Mouse (Mus musculus) myocyte (in vitro differentiated cells): Measurements from ENCODE around the gene 4930503B20Rik. TPM values are rescaled to one million over a fixed set of nuclear protein-coding genes. Genes with fewer than 3 reads are reported as not detected.

Experiments used
- H3K27me3 ChIP-seq: one replicate; pipeline ENCODE4 v1.6.1; 2011; ENCODE audit not compliant: control insufficient read depth, insufficient read depth, insufficient read length
- H3K36me3 ChIP-seq: one replicate; pipeline ENCODE4 v1.6.1; 2011; ENCODE audit not compliant: control insufficient read depth, insufficient read depth
- H3K4me2 ChIP-seq: one replicate; pipeline ENCODE4 v1.6.1; 2011; ENCODE audit warnings: low read depth, control low read depth
- H3K4me3 ChIP-seq: one replicate; pipeline ENCODE4 v1.5.1; 2011; ENCODE audit warnings: mild to moderate bottlenecking, control low read depth, moderate library complexity
- H3K79me2 ChIP-seq: one replicate; pipeline ENCODE4 v1.6.1; 2011; ENCODE audit not compliant: control insufficient read depth, insufficient read depth
- H3ac ChIP-seq: one replicate; pipeline ENCODE4 v1.6.1; 2011; ENCODE audit not compliant: control insufficient read depth, insufficient read length
- CEBPB ChIP-seq: IDR thresholded peaks from 2 replicates; pipeline ENCODE4 v1.6.1; 2011; ENCODE audit warnings: mild to moderate bottlenecking, moderate library complexity; ENCODE audit not compliant: poor library complexity, insufficient read depth, severe bottlenecking
- E2F4 ChIP-seq: IDR thresholded peaks from one replicate; pipeline ENCODE4 v1.6.1; 2011; ENCODE audit warnings: mild to moderate bottlenecking, control low read depth, moderate library complexity; ENCODE audit not compliant: insufficient read depth
- MAX ChIP-seq: IDR thresholded peaks from one replicate; pipeline ENCODE4 v1.6.1; 2011; ENCODE audit warnings: low read depth, mild to moderate bottlenecking, control low read depth
- MYOD1 ChIP-seq, 3 experiments: IDR thresholded peaks; one replicate each; pipeline ENCODE4 v1.6.1; 2011; ENCODE audit warnings: control low read depth in 2 of 3, low read depth in 2 of 3, mild to moderate bottlenecking in 2 of 3, moderate library complexity in 1 of 3; ENCODE audit not compliant: insufficient read length in 2 of 3, control insufficient read depth in 1 of 3
- MYOG ChIP-seq, 3 experiments: IDR thresholded peaks; one replicate each; pipeline ENCODE4 v1.6.1; 2011; ENCODE audit warnings: control low read depth in 2 of 3, low read depth in 2 of 3, mild to moderate bottlenecking in 2 of 3; ENCODE audit not compliant: insufficient read length in 2 of 3, control insufficient read depth in 1 of 3, insufficient read depth in 1 of 3
- POLR2A ChIP-seq: IDR thresholded peaks from one replicate; pipeline ENCODE4 v1.6.1; 2011; ENCODE audit warnings: low read depth, mild to moderate bottlenecking, control low read depth, moderate library complexity; ENCODE audit not compliant: insufficient read length
- POLR2AphosphoS2 ChIP-seq: IDR thresholded peaks from one replicate; pipeline ENCODE4 v1.6.1; 2011; ENCODE audit warnings: low read depth, control low read depth; ENCODE audit not compliant: insufficient read length
- REST ChIP-seq: IDR thresholded peaks from one replicate; pipeline ENCODE4 v1.6.1; 2011; ENCODE audit warnings: mild to moderate bottlenecking, control low read depth, moderate library complexity; ENCODE audit not compliant: insufficient read depth, insufficient read length
- SRF ChIP-seq: IDR thresholded peaks from one replicate; pipeline ENCODE4 v1.6.1; 2011; ENCODE audit warnings: low read depth; ENCODE audit not compliant: control insufficient read depth, insufficient read length
- TCF12 ChIP-seq: IDR thresholded peaks from one replicate; pipeline ENCODE4 v1.6.1; 2011; ENCODE audit warnings: mild to moderate bottlenecking, control low read depth; ENCODE audit not compliant: poor library complexity, insufficient read depth, severe bottlenecking
- TCF3 ChIP-seq: IDR thresholded peaks from one replicate; pipeline ENCODE4 v1.6.1; 2011; ENCODE audit warnings: low read depth, control low read depth; ENCODE audit not compliant: insufficient read length
- USF1 ChIP-seq: IDR thresholded peaks from one replicate; pipeline ENCODE4 v1.6.1; 2011; ENCODE audit warnings: low read depth, mild to moderate bottlenecking, control low read depth, moderate library complexity
- polyA plus RNA-seq: library from polyadenylated mRNA; unstranded; fragments of >200 nt; fragmentation: generic; extraction: Trizol; gene quantifications from one replicate; pipeline ENCODE4 v1.2.1, GENCODE M21; 2012; ENCODE audit warnings: missing spikeins

The 4930503B20Rik gene
- polyA plus RNA-seq, 1 experiment: not detected

DNA sequence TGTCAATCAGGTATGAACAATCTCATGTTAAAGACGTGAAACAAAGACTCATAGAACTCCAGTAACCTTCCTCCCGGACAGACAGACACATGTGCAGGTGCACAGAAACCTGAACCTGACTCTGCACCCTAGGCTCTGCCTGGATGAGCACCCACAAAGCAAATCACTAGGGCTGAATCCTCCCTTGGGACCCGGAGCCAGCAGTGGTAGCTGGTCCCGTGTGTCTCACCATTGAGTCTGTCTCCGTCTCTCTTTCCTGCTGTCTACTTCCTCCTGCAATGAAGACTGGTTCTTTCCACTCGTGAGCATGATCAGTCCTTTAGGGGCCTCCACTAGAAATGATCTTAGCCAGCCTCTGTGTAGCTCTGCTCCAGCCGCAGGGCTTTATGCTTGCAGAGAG, 10.8 kb upstream of the 4930503B20Rik start:
- Histone ChIP-seq H3K36me3 (no peaks in the 10 kb centered on the region), H3K79me2 (no peaks in the 10 kb centered on the region), H3K27me3 (no peaks in the 10 kb centered on the region), H3ac (no peak overlapping the region), H3K4me3 (no peak overlapping the region), H3K4me2 (no peak overlapping the region)
- no peak for TF ChIP-seq MYOG (IDR thresholded peaks at IDR 0.05; ENCODE audit: control insufficient read depth in 1 of 3, insufficient read depth in 1 of 3, insufficient read length in 2 of 3, low read depth in 2 of 3)
- no peak for TF ChIP-seq CEBPB
- TF ChIP-seq MYOD1 (IDR thresholded peaks at IDR 0.05; ENCODE audit: control insufficient read depth in 1 of 3, insufficient read length in 2 of 3, low read depth in 2 of 3): no peak
- no peak for TF ChIP-seq POLR2A
- TF ChIP-seq SRF: no peak
- TF ChIP-seq MAX: no peak
- no peak for TF ChIP-seq TCF3
- TF ChIP-seq E2F4: no peak
- TF ChIP-seq REST: no peak
- TF ChIP-seq USF1: no peak
- TF ChIP-seq TCF12: no peak
- no peak for TF ChIP-seq POLR2AphosphoS2

DNA sequence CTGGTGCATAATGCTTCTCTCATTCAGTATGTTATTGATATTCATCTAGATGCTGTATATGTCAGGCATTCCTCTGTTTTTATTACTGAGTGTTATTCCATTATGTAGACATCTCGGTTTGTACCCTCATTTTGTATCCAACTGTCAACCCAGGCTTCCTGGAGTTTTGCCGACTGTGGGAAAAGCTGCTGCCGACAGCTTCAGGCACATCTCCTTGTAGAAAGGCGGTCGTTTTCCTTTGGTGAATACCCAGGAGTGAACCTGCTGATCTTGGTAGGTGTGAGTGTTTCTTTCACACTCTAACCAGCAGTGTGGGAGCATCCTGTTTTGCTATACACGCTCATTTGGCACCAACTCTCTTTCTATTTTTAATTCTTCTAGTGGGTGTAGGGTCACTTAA, 9.9 kb upstream of the 4930503B20Rik start:
- no peak overlapping the region for H3K4me2 ChIP-seq
- H3K27me3 ChIP-seq: no peaks in the 10 kb centered on the region
- H3K4me3 ChIP-seq: no peak overlapping the region
- H3K36me3 ChIP-seq: no peaks in the 10 kb centered on the region
- TF ChIP-seq TCF3 (no peak), MAX (no peak), POLR2AphosphoS2 (no peak), CEBPB (no peak), TCF12 (no peak), USF1 (no peak)
- no peak overlapping the region for H3ac ChIP-seq
- H3K79me2 ChIP-seq: no peaks in the 10 kb centered on the region

GRCm38 (mm10) chr3:146659321-146659720, 8.2 kb upstream of the 4930503B20Rik start:
- no peaks in the 10 kb centered on the region for H3K27me3 ChIP-seq
- H3ac ChIP-seq: no peak overlapping the region
- no peak overlapping the region for H3K4me2 ChIP-seq
- H3K36me3 ChIP-seq: no peaks in the 10 kb centered on the region
- TF ChIP-seq MAX: no peak
- TF ChIP-seq USF1: no peak
- no peak for TF ChIP-seq MYOD1 (IDR thresholded peaks at IDR 0.05; ENCODE audit: control insufficient read depth in 1 of 3, insufficient read length in 2 of 3, low read depth in 2 of 3)
- no peak for TF ChIP-seq POLR2AphosphoS2
- H3K79me2 ChIP-seq: no peaks in the 10 kb centered on the region
- no peak overlapping the region for H3K4me3 ChIP-seq

- Histone ChIP-seq H3K4me3 (no peak overlapping the region), H3K27me3 (no peaks in the 10 kb centered on the region), H3ac (no peak overlapping the region), H3K36me3 (no peaks in the 10 kb centered on the region), H3K79me2 (no peaks in the 10 kb centered on the region), H3K4me2 (no peak overlapping the region)
- TF ChIP-seq MYOD1 (IDR thresholded peaks at IDR 0.05; ENCODE audit: control insufficient read depth in 1 of 3, insufficient read length in 2 of 3, low read depth in 2 of 3) (no peak), USF1 (no peak), REST (no peak), TCF12 (no peak), SRF (no peak), CEBPB (no peak), POLR2AphosphoS2 (no peak), E2F4 (no peak), POLR2A (no peak), TCF3 (no peak), MYOG (IDR thresholded peaks at IDR 0.05; ENCODE audit: control insufficient read depth in 1 of 3, insufficient read depth in 1 of 3, insufficient read length in 2 of 3, low read depth in 2 of 3) (no peak)
Observed at GRCm38 (mm10) chr3:146658061-146658639, 7.0 kb upstream of the 4930503B20Rik start.

- H3K4me2 ChIP-seq: no peak overlapping the region
- no peak for TF ChIP-seq TCF12
- TF ChIP-seq MAX: no peak
- no peak for TF ChIP-seq MYOD1 (IDR thresholded peaks at IDR 0.05; ENCODE audit: control insufficient read depth in 1 of 3, insufficient read length in 2 of 3, low read depth in 2 of 3)
- TF ChIP-seq CEBPB: 0 out of 2 replicates have a peak, but pooled peaks have one; percentile 23
- no peaks in the 10 kb centered on the region for H3K36me3 ChIP-seq
- H3K4me3 ChIP-seq: no peak overlapping the region
- H3K27me3 ChIP-seq: no peaks in the 10 kb centered on the region
- no peaks in the 10 kb centered on the region for H3K79me2 ChIP-seq
- no peak overlapping the region for H3ac ChIP-seq
Observed at GRCm38 (mm10) chr3:146657433-146657832, 6.3 kb upstream of the 4930503B20Rik start.
